Mouse (Mus musculus) CH12.LX (cell line): ENCODE measurements around the gene Gm13285. TPM values are rescaled to one million over a fixed set of nuclear protein-coding genes. Genes with fewer than 3 reads are reported as not detected.
"Not testable (repeated sequence)": the region's sequence is repeated elsewhere in the genome, so short reads cannot be mapped to it uniquely, and the experiment has no call there.

Source experiments
- DNase-seq: peaks from one replicate; pipeline ENCODE4 v3.0.0-alpha.2; 2013; ENCODE audit errors: extremely low read depth
- H3K27ac ChIP-seq: 2 replicates; pipeline ENCODE4 v1.5.1; 2012; ENCODE audit warnings: low read depth, mild to moderate bottlenecking, control low read depth, moderate library complexity; ENCODE audit not compliant: insufficient read depth
- H3K27me3 ChIP-seq: replicated peaks from 2 replicates; pipeline ENCODE3; 2012; ENCODE audit warnings: inconsistent platforms
- H3K36me3 ChIP-seq, 2 experiments: replicated peaks in 1 of 2; 2 replicates each; pipeline versions ENCODE3 to v1.6.1; 2012; ENCODE audit warnings: inconsistent platforms in 1 of 2, low read length in 1 of 2, mild to moderate bottlenecking in 1 of 2, mixed read lengths in 1 of 2, moderate library complexity in 1 of 2; ENCODE audit not compliant: control insufficient read depth in 1 of 2, insufficient read depth in 1 of 2
- H3K4me1 ChIP-seq, 2 experiments: 2 replicates each; pipeline ENCODE4 v1.6.1; 2012; ENCODE audit warnings: inconsistent platforms in 1 of 2, moderate library complexity in 1 of 2; ENCODE audit not compliant: insufficient read depth in 2 of 2, control insufficient read depth in 1 of 2
- H3K4me2 ChIP-seq: 2 replicates; pipeline ENCODE4 v1.6.1; 2012; ENCODE audit warnings: low read depth, mild to moderate bottlenecking, control low read depth; ENCODE audit not compliant: poor library complexity, insufficient read depth, severe bottlenecking
- H3K4me3 ChIP-seq, 3 experiments: fragments of 150-350 bp in 1 of 3; sonication (generic) in 1 of 3; replicated peaks in 1 of 3; 2 replicates each; pipeline versions ENCODE3 to v1.5.1; 2011 to 2012; ENCODE audit warnings: low read depth in 2 of 3, low read length in 2 of 3, mild to moderate bottlenecking in 2 of 3, moderate library complexity in 2 of 3, control low read depth in 1 of 3, improper control_type of control experiment in 1 of 3, inconsistent platforms in 1 of 3, mixed read lengths in 1 of 3; ENCODE audit not compliant: poor library complexity in 1 of 3
- H3K79me2 ChIP-seq: replicated peaks from 2 replicates; pipeline ENCODE4 v1.6.1; 2012; ENCODE audit warnings: mild to moderate bottlenecking, moderate library complexity; ENCODE audit not compliant: control insufficient read depth, poor library complexity, insufficient read depth, severe bottlenecking; ENCODE audit errors: extremely low read depth
- H3K9ac ChIP-seq: 2 replicates; pipeline ENCODE4 v1.6.1; 2012; ENCODE audit warnings: low read depth, mild to moderate bottlenecking, control low read depth, moderate library complexity; ENCODE audit not compliant: insufficient read depth
- H3K9me3 ChIP-seq: replicated peaks from 2 replicates; pipeline ENCODE3; 2012; ENCODE audit warnings: low read length, inconsistent platforms, mixed read lengths
- BHLHE40 ChIP-seq: IDR thresholded peaks from 2 replicates; pipeline ENCODE4 v1.6.1; 2011; ENCODE audit warnings: mild to moderate bottlenecking, low read depth, low read length, improper control_type of control experiment
- CTCF ChIP-seq, 2 experiments: IDR thresholded peaks in 1 of 2; conservative IDR thresholded peaks in 1 of 2; 2 replicates each; pipeline ENCODE4 v1.5.1; 2011 to 2012; ENCODE audit warnings: low read depth in 2 of 2, low read length in 2 of 2, improper control_type of control experiment in 1 of 2, inconsistent platforms in 1 of 2, mild to moderate bottlenecking in 1 of 2, moderate library complexity in 1 of 2
- ELF1 ChIP-seq: IDR thresholded peaks from 2 replicates; pipeline ENCODE4 v1.6.1; 2014; ENCODE audit warnings: low read depth, mild to moderate bottlenecking, inconsistent platforms, low read length, improper control_type of control experiment
- MEF2A ChIP-seq: IDR thresholded peaks from 2 replicates; pipeline ENCODE4 v1.6.1; 2014; ENCODE audit warnings: low read depth, mild to moderate bottlenecking, inconsistent platforms, low read length, improper control_type of control experiment, borderline replicate concordance
- MXI1 ChIP-seq: IDR thresholded peaks from 2 replicates; pipeline ENCODE4 v1.6.1; 2011; ENCODE audit warnings: mild to moderate bottlenecking, low read depth, low read length, improper control_type of control experiment
- POLR2A ChIP-seq: IDR thresholded peaks from 2 replicates; pipeline ENCODE4 v1.6.1; 2011; ENCODE audit warnings: low read depth, mild to moderate bottlenecking, improper control_type of control experiment, low read length
- RAD21 ChIP-seq: IDR thresholded peaks from 2 replicates; pipeline ENCODE4 v1.6.1; 2011; ENCODE audit warnings: low read depth, mild to moderate bottlenecking, low read length, improper control_type of control experiment, moderate library complexity
- SIN3A ChIP-seq: IDR thresholded peaks from 2 replicates; pipeline ENCODE4 v1.6.1; 2012; ENCODE audit warnings: low read length, improper control_type of control experiment, inconsistent platforms
- SMC3 ChIP-seq: IDR thresholded peaks from 2 replicates; pipeline ENCODE4 v1.6.1; 2011; ENCODE audit warnings: low read depth, low read length, improper control_type of control experiment
- ZMIZ1 ChIP-seq: IDR thresholded peaks from 2 replicates; pipeline ENCODE4 v1.6.1; 2012; ENCODE audit warnings: low read depth, mild to moderate bottlenecking, inconsistent platforms, low read length, improper control_type of control experiment
- dilution Hi-C: fragments of 300-500 bp; cut with MboI; formaldehyde crosslinking; loops from 2 replicates; pipeline ENCODE4 v1.14.3; 2020; ENCODE audit warnings: low sequenced_read_pairs; ENCODE audit not compliant: extremely low pct_unique_long_range_greater_than_20kb, extremely low pct_ligation_motif_present
- in situ Hi-C: fragments of 300-500 bp; cut with MboI; formaldehyde crosslinking; loops from 3 replicates; pipeline ENCODE4 v1.14.3; 2019; ENCODE audit warnings: low sequenced_read_pairs, low pct_ligation_motif_present, low pct_unique_long_range_greater_than_20kb, mixed read lengths
- polyA plus RNA-seq: library from polyadenylated mRNA; unstranded; fragments of >175 nt; gene quantifications from 2 replicates; pipeline ENCODE4 v1.2.1, GENCODE M21; 2012; ENCODE audit warnings: low read depth; ENCODE audit not compliant: insufficient read length
- total RNA-seq, 2 experiments: library from RNA; depleted of rRNA; stranded (reverse); fragments of 300-350 nt in 1 of 2; fragments of >200 nt in 1 of 2; gene quantifications; 2 replicates each; pipeline ENCODE4 v1.2.3; 2012 to 2014

The Gm13285 gene
- total and polyA plus RNA-seq, 3 experiments = not detected

DNA sequence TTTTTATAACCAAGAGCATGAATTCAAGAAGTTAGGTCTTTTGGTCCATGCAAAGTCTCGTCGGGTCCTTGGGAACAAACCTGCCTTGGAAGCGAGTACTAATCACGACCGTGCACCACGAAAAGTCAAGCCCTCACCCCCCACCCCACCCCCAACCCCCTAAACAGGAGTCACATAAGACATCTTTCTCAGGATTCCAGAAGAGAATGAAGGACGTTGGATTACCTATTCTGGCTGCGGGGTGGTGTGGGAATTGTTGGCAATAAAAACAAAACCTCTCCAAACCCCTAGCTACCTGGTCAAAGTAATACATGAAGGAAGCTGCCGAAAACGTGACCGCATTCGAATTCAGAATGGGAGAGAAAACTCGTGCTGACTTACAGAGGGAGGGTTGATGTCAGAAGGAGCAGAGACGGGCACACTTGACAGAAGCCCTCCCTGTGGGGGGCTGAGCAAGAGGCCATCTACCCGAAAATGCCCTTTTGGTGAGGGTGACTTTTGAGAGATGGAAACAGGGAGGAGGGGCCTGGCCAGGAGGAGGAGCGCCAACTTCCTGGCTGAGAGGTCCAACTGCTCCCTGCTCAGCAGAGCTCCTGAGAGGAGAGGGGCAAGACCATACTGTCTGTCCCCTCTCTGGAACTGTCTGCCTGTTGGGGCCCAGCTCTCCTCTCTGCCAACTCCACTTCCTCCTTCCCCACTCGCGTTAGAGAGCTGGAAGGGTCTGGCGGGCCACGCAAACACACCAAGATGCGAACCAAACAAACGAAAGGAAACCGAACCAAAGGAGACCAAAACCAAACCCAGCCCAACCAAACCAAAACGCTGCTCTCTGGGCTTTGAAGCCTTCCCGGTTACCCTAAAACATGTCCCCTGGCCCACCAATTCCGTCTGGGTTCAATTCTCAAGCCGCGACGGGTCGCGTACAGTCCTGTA, 42.6 kb upstream of the Gm13285 start:
- peak; percentile 13 for DNase-seq

DNA sequence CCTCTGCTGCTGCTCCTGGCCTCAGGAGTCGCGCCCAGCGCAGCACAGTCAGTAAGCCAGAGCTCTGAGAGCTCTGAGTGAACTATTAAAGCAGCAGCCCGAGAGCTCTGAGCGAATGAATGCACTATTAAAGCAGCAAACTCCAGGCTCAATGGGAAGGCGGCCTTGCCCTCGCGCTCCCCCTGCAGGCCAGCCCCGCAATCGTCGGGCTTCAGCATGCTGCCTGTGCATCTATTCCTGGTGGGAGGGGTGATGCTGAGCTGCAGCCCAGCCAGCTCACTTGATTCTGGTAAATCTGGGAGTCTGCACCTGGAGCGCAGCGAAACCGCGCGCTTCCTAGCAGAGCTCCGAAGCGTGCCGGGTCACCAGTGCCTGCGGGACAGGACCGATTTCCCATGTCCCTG, 41.8 kb upstream of the Gm13285 start:
- peak; percentile 85 for DNase-seq
- H3K9me3 ChIP-seq, H3K36me3 ChIP-seq, H3K79me2 ChIP-seq, H3K4me2 ChIP-seq, dilution Hi-C loops, in situ Hi-C loops, H3K9ac ChIP-seq, H3K4me1 ChIP-seq: not testable (repeated sequence)
- peak overlapping the region in 2 of 3 experiments; percentile 25 to 63 for H3K4me3 ChIP-seq
- peak overlapping the region; percentile 53; the same call in 1 of the 2 replicates for H3K27ac ChIP-seq
- peaks cover 14% of the 10 kb centered on the region for H3K27me3 ChIP-seq
- 0 out of 2 replicates have a peak, but pooled peaks have one; percentile 28 for TF ChIP-seq MXI1
- TF ChIP-seq CTCF (conservative IDR thresholded peaks at IDR 0.05 in 1 of 2, IDR thresholded peaks at IDR 0.05 in 1 of 2; ENCODE audit: low read depth in 2 of 2, low read length in 2 of 2) = peak; percentile 26 to 60; a peak in 2 of 4 replicates
- peak; percentile 10; the same call in 1 of the 2 replicates for TF ChIP-seq ELF1
- TF ChIP-seq RAD21 = peak; percentile 6
- peak; percentile 13; the same call in 1 of the 2 replicates for TF ChIP-seq SMC3
- 0 out of 2 replicates have a peak, but pooled peaks have one; percentile 20 for TF ChIP-seq MEF2A

More for the DNA sequence above, 42.6 kb upstream of the Gm13285 start:
- dilution Hi-C loops, in situ Hi-C loops, H3K9me3 ChIP-seq, H3K36me3 ChIP-seq, H3K79me2 ChIP-seq, H3K4me1 ChIP-seq: not testable (repeated sequence)
- 0 out of 2 replicates have a peak, but pooled peaks have one; percentile 35 for TF ChIP-seq SIN3A
- TF ChIP-seq ZMIZ1 = peak; percentile 26; the same call in 1 of the 2 replicates
- peak; percentile 39; the same call in 1 of the 2 replicates for TF ChIP-seq POLR2A
- peak; percentile 48 for TF ChIP-seq BHLHE40
- H3K27me3 ChIP-seq = peaks cover 14% of the 10 kb centered on the region
- H3K4me3 ChIP-seq = peak overlapping the region; percentile 51 to 63 (median 59)
- H3K4me2 ChIP-seq = peak overlapping the region; percentile 96
- peak overlapping the region; percentile 53 for H3K27ac ChIP-seq
- peak overlapping the region; percentile 78; the same call in 1 of the 2 replicates for H3K9ac ChIP-seq

DNA sequence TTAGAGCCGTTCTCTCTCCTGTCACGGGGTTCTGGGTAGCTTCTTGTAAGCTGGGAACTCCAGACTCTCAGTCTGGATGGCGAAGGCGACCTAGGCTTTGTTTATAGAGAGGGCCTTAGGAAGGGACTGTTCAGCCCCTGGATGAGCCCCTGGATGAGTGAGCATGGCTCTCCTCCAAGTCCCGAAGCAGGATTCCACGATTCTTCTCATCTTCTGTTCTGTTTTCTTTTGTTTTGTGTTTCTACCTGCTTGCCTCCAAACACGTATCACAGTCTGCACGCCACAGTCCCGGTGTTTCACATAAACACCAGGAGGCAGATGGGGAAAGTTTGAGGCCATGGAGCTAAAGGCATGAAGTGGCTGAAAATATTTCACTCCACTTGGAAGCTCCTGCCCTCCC, 40.7 kb upstream of the Gm13285 start:
- DNase-seq, in situ Hi-C loops, H3K9ac ChIP-seq, H3K4me2 ChIP-seq, dilution Hi-C loops, H3K79me2 ChIP-seq, H3K4me1 ChIP-seq, H3K27ac ChIP-seq, H3K9me3 ChIP-seq, H3K4me3 ChIP-seq, H3K36me3 ChIP-seq: not testable (repeated sequence)
- peaks cover 14% of the 10 kb centered on the region for H3K27me3 ChIP-seq
